Mouse (Mus musculus): ENCODE results near the gene Usp12. TPM values are rescaled to one million over a fixed set of nuclear protein-coding genes. Genes with fewer than 3 reads are reported as not detected.

The Usp12 gene
- polyA plus RNA-seq, 1 experiment from 2014 or later = 18.3 TPM

Other genes starting within 250 kb of the Usp12 start
- not detected in 2 replicates for gene Gm3415, start 238.9 kb downstream of the Usp12 start, polyA plus RNA-seq (2016; fragmentation: Nextera tagmentation; extraction: Ambion mirVana)
- gene Gpr12, start 209.8 kb downstream of the Usp12 start, polyA plus RNA-seq (2016; fragmentation: Nextera tagmentation; extraction: Ambion mirVana) = 0.93 and 1.1 TPM in 2 replicates
- gene Rpl21, start 37.9 kb upstream of the Usp12 start, polyA plus RNA-seq (2016; fragmentation: Nextera tagmentation; extraction: Ambion mirVana) = 413 and 432 TPM in 2 replicates
- 19.2 and 19.3 TPM in 2 replicates for gene Rasl11a, start 50.1 kb upstream of the Usp12 start, polyA plus RNA-seq (2016; fragmentation: Nextera tagmentation; extraction: Ambion mirVana)
- gene Gtf3a, start 153.7 kb upstream of the Usp12 start, polyA plus RNA-seq (2016; fragmentation: Nextera tagmentation; extraction: Ambion mirVana) = 107 and 114 TPM in 2 replicates
- gene Mtif3, start 168.8 kb upstream of the Usp12 start, polyA plus RNA-seq (2016; fragmentation: Nextera tagmentation; extraction: Ambion mirVana) = 18.8 and 22.3 TPM in 2 replicates

Data from forebrain, embryonic 12.5 days (tissue).